Mouse (Mus musculus): ENCODE results near the gene Sema3g.

DNA sequence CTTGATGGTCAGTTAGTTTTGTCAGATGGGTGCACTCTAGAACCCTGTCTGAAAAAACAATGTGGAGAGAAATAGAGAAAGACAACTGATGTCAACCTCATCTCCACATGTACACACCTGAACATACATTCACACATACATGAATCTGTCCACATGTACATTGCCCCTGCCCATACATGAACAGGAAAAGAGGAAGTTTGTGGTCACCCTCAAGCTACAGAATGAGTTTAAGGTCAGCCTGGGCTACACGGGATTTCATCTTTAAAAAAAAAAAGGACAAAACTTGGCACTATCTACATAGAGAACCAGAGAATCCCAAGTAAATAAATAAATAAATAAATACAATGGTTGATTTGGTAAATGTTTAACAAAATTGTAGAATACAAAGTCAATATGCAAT, 27.1 kb downstream of the Sema3g start:
- TF ChIP-seq EP300 (IDR thresholded peaks at IDR 0.05; ENCODE audit: low read depth) (no peak), CTCF (IDR thresholded peaks at IDR 0.05; ENCODE audit: low read depth) (no peak)

All from heart, postnatal 0 days (tissue).